8 mouse cellular contexts compared by ENCODE assay signal in the genomic region with DNA sequence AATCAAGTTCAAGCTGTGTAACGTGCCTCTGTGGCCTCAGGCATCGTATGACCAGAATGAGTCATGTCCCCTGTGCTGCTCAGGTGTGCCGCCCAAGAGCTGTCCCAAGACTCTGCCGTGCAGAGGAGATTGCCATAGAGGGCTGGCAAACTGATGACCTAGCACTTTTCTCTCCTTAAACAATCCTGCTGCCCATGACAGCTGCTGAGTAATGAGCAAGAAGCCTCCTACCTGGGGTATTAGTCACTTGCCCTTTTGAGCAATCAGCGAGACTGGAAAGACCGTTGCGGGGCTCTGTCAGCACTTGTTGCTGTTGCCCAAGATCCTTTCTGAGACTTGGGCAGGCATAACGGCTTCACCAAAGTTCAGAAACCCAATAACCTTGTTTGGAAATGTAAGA.
DNase-seq lines count a peak whose midpoint lies in the region; ATAC-seq lines count a peak whose summit lies in the region.
"Had no signal": no experiment of that assay in that cellular context is flagged by ENCODE, and none has a peak within 500 bp of the region (broad histone marks: within the 10 kb centered on the region; RNA-seq: fewer than 3 reads in every experiment).

No protein-coding gene starts in this region.

- peak; percentile 40 for DNase-seq in urinary bladder, adult 2 months (ENCODE audit: low spot score)
- DNase-seq in urinary bladder, postnatal 10 days (ENCODE audit: low spot score): no peak
- no peak for DNase-seq in layer of hippocampus, adult 11-12 months (ENCODE audit: low spot score)
- no peak for DNase-seq in frontal cortex, postnatal 14 days (ENCODE audit: low spot score in 2 of 2)
- DNase-seq in layer of hippocampus, adult 18-20 months (ENCODE audit: low spot score in 2 of 2): no peak
- DNase-seq: adrenal gland, postnatal 25 days had no signal

- peak; percentile 63 for ATAC-seq in common myeloid progenitor, adult 5-6 weeks (replicated peaks; ENCODE audit: low read depth, poor library complexity, severe bottlenecking)
- peak; percentile 90 for ATAC-seq in megakaryocyte, adult 5-6 weeks (ENCODE audit: poor library complexity, severe bottlenecking)
